Mouse (Mus musculus): Measurements from ENCODE around the gene Dcaf6. TPM values are rescaled to one million over a fixed set of nuclear protein-coding genes. Genes with fewer than 3 reads are reported as not detected.

Dcaf6 gene
- polyA plus RNA-seq, 1 experiment: 24.7 TPM

GRCm38 (mm10) chr1:165426254-165426653 lies 34.0 kb downstream of the Dcaf6 start:
- no peak for DNase-seq
- Histone ChIP-seq H3K27ac (ENCODE audit: insufficient read depth, low read depth, low read length) (no peak overlapping the region), H3K36me3 (ENCODE audit: control insufficient read depth, insufficient read depth, low read length) (peaks cover 2% of the 10 kb centered on the region; the same call in 1 of the 2 replicates), H3K27me3 (replicated peaks; ENCODE audit: control insufficient read depth, insufficient read depth, low read length) (no peaks in the 10 kb centered on the region), H3K4me1 (ENCODE audit: control insufficient read depth, insufficient read depth, low read length) (no peaks in the 10 kb centered on the region), H3K4me3 (ENCODE audit: insufficient read depth, low read depth, low read length) (no peak overlapping the region)
- TF ChIP-seq POLR2A (IDR thresholded peaks at IDR 0.05; ENCODE audit: low read depth, low read length): no peak
- no peak for TF ChIP-seq CTCF (conservative IDR thresholded peaks at IDR 0.05; ENCODE audit: insufficient read depth, insufficient read length, low read depth, low read length)
- 96% methylated on average over 2 of the region's 2 CpGs for WGBS

- Histone ChIP-seq H3K4me3 (ENCODE audit: insufficient read depth, low read depth, low read length) (no peak overlapping the region), H3K4me1 (ENCODE audit: control insufficient read depth, insufficient read depth, low read length) (no peaks in the 10 kb centered on the region), H3K27ac (ENCODE audit: insufficient read depth, low read depth, low read length) (no peak overlapping the region), H3K27me3 (replicated peaks; ENCODE audit: control insufficient read depth, insufficient read depth, low read length) (no peaks in the 10 kb centered on the region), H3K36me3 (ENCODE audit: control insufficient read depth, insufficient read depth, low read length) (peaks cover 2% of the 10 kb centered on the region; the same call in 1 of the 2 replicates)
- 80% methylated on average over 7 of the region's 7 CpGs for WGBS
- TF ChIP-seq CTCF (conservative IDR thresholded peaks at IDR 0.05; ENCODE audit: insufficient read depth, insufficient read length, low read depth, low read length) (no peak), POLR2A (IDR thresholded peaks at IDR 0.05; ENCODE audit: low read depth, low read length) (no peak)
- DNase-seq: no peak
Measured at GRCm38 (mm10) chr1:165421357-165421915, 38.8 kb downstream of the Dcaf6 start.

GRCm38 (mm10) chr1:165396401-165396805 lies 63.9 kb downstream of the Dcaf6 start:
- no peak for DNase-seq
- no peaks in the 10 kb centered on the region for H3K36me3 ChIP-seq (ENCODE audit: control insufficient read depth, insufficient read depth, low read length)
- no peak overlapping the region for H3K27ac ChIP-seq (ENCODE audit: insufficient read depth, low read depth, low read length)
- no peak for TF ChIP-seq CTCF (conservative IDR thresholded peaks at IDR 0.05; ENCODE audit: insufficient read depth, insufficient read length, low read depth, low read length)
- no peak for TF ChIP-seq POLR2A (IDR thresholded peaks at IDR 0.05; ENCODE audit: low read depth, low read length)
- H3K4me3 ChIP-seq (ENCODE audit: insufficient read depth, low read depth, low read length): no peak overlapping the region
- WGBS: 95% methylated on average over 2 of the region's 2 CpGs
- no peaks in the 10 kb centered on the region for H3K4me1 ChIP-seq (ENCODE audit: control insufficient read depth, insufficient read depth, low read length)
- no peaks in the 10 kb centered on the region for H3K27me3 ChIP-seq (replicated peaks; ENCODE audit: control insufficient read depth, insufficient read depth, low read length)

GRCm38 (mm10) chr1:165395940-165396339 lies 64.3 kb downstream of the Dcaf6 start:
- Histone ChIP-seq H3K4me3 (ENCODE audit: insufficient read depth, low read depth, low read length) (no peak overlapping the region), H3K27ac (ENCODE audit: insufficient read depth, low read depth, low read length) (no peak overlapping the region), H3K27me3 (replicated peaks; ENCODE audit: control insufficient read depth, insufficient read depth, low read length) (no peaks in the 10 kb centered on the region), H3K36me3 (ENCODE audit: control insufficient read depth, insufficient read depth, low read length) (no peaks in the 10 kb centered on the region), H3K4me1 (ENCODE audit: control insufficient read depth, insufficient read depth, low read length) (no peaks in the 10 kb centered on the region)
- TF ChIP-seq CTCF (conservative IDR thresholded peaks at IDR 0.05; ENCODE audit: insufficient read depth, insufficient read length, low read depth, low read length) (no peak), POLR2A (IDR thresholded peaks at IDR 0.05; ENCODE audit: low read depth, low read length) (no peak)
- no peak for DNase-seq
- 94% methylated on average over 4 of the region's 4 CpGs for WGBS

- Histone ChIP-seq H3K36me3 (ENCODE audit: control insufficient read depth, insufficient read depth, low read length) (no peaks in the 10 kb centered on the region), H3K27me3 (replicated peaks; ENCODE audit: control insufficient read depth, insufficient read depth, low read length) (no peaks in the 10 kb centered on the region), H3K4me1 (ENCODE audit: control insufficient read depth, insufficient read depth, low read length) (no peaks in the 10 kb centered on the region), H3K27ac (ENCODE audit: insufficient read depth, low read depth, low read length) (no peak overlapping the region), H3K4me3 (ENCODE audit: insufficient read depth, low read depth, low read length) (no peak overlapping the region)
- TF ChIP-seq CTCF (conservative IDR thresholded peaks at IDR 0.05; ENCODE audit: insufficient read depth, insufficient read length, low read depth, low read length): no peak
- no peak for TF ChIP-seq POLR2A (IDR thresholded peaks at IDR 0.05; ENCODE audit: low read depth, low read length)
- WGBS: 77% methylated on average over 3 of the region's 3 CpGs
- DNase-seq: no peak
Measured at GRCm38 (mm10) chr1:165394836-165395235, 65.4 kb downstream of the Dcaf6 start.

- no peaks in the 10 kb centered on the region for H3K4me1 ChIP-seq (ENCODE audit: control insufficient read depth, insufficient read depth, low read length)
- H3K27me3 ChIP-seq (replicated peaks; ENCODE audit: control insufficient read depth, insufficient read depth, low read length): no peaks in the 10 kb centered on the region
- H3K36me3 ChIP-seq (ENCODE audit: control insufficient read depth, insufficient read depth, low read length): no peaks in the 10 kb centered on the region; the same call in 1 of the 2 replicates
- TF ChIP-seq POLR2A (IDR thresholded peaks at IDR 0.05; ENCODE audit: low read depth, low read length): no peak
- H3K27ac ChIP-seq (ENCODE audit: insufficient read depth, low read depth, low read length): no peak overlapping the region
- DNase-seq: no peak
- no peak overlapping the region for H3K4me3 ChIP-seq (ENCODE audit: insufficient read depth, low read depth, low read length)
- WGBS: 77% methylated on average over 1 of the region's 1 CpGs
Measured at GRCm38 (mm10) chr1:165393033-165393432, 67.2 kb downstream of the Dcaf6 start.

- Histone ChIP-seq H3K4me1 (ENCODE audit: control insufficient read depth, insufficient read depth, low read length) (no peaks in the 10 kb centered on the region), H3K36me3 (ENCODE audit: control insufficient read depth, insufficient read depth, low read length) (no peaks in the 10 kb centered on the region; the same call in none of the 2 replicates), H3K27me3 (replicated peaks; ENCODE audit: control insufficient read depth, insufficient read depth, low read length) (no peaks in the 10 kb centered on the region), H3K27ac (ENCODE audit: insufficient read depth, low read depth, low read length) (no peak overlapping the region), H3K4me3 (ENCODE audit: insufficient read depth, low read depth, low read length) (no peak overlapping the region)
- peak; percentile 47 for TF ChIP-seq CTCF (conservative IDR thresholded peaks at IDR 0.05; ENCODE audit: insufficient read depth, insufficient read length, low read depth, low read length)
- no peak for TF ChIP-seq POLR2A (IDR thresholded peaks at IDR 0.05; ENCODE audit: low read depth, low read length)
- 59% methylated on average over 5 of the region's 5 CpGs for WGBS
- peak; percentile 59 for DNase-seq
Measured at GRCm38 (mm10) chr1:165388716-165389115, 71.6 kb downstream of the Dcaf6 start.

Measured in kidney, adult 2 months (tissue).